Mouse (Mus musculus): ENCODE results near the gene Otog.

- TF ChIP-seq CTCF (IDR thresholded peaks at IDR 0.05; ENCODE audit: borderline replicate concordance, insufficient read depth, low read length) (no peak), POLR2A (IDR thresholded peaks at IDR 0.05; ENCODE audit: low read depth, low read length) (no peak)
Observed at GRCm38 (mm10) chr7:46195356-46195755, 45.4 kb upstream of the Otog start.

Measured in embryonic fibroblast, embryonic 13.5 days (primary cell).